Mouse (Mus musculus) C2C12 (cell line): ENCODE results near the gene Sox5. TPM values are rescaled to one million over a fixed set of nuclear protein-coding genes. Genes with fewer than 3 reads are reported as not detected.

Source experiments
- H3K27me3 ChIP-seq: one replicate; pipeline ENCODE4 v1.6.1; 2011; ENCODE audit not compliant: control insufficient read depth, insufficient read depth, insufficient read length
- H3K36me3 ChIP-seq: one replicate; pipeline ENCODE4 v1.6.1; 2011; ENCODE audit not compliant: control insufficient read depth, insufficient read depth
- H3K4me3 ChIP-seq: one replicate; pipeline ENCODE4 v1.5.1; 2011; ENCODE audit warnings: mild to moderate bottlenecking, control low read depth; ENCODE audit not compliant: poor library complexity, insufficient read depth, severe bottlenecking
- H3K79me2 ChIP-seq: one replicate; pipeline ENCODE4 v1.6.1; 2011; ENCODE audit not compliant: control insufficient read depth, insufficient read depth
- H3K79me3 ChIP-seq: one replicate; pipeline ENCODE4 v1.6.1; 2011; ENCODE audit warnings: low read depth, control low read depth
- H3ac ChIP-seq: one replicate; pipeline ENCODE3; 2011; ENCODE audit warnings: low read depth; ENCODE audit not compliant: control insufficient read depth, insufficient read length
- CEBPB ChIP-seq: IDR thresholded peaks from one replicate; pipeline ENCODE4 v1.6.1; 2011; ENCODE audit warnings: low read depth, mild to moderate bottlenecking, control low read depth, moderate library complexity
- CTCF ChIP-seq: IDR thresholded peaks from one replicate; pipeline ENCODE4 v1.5.1; 2011; ENCODE audit not compliant: control insufficient read depth, insufficient read depth, insufficient read length
- FOSL1 ChIP-seq: IDR thresholded peaks from one replicate; pipeline ENCODE4 v1.8.0; 2011; ENCODE audit warnings: mild to moderate bottlenecking, low read length; ENCODE audit not compliant: poor library complexity, insufficient read depth, severe bottlenecking
- MAX ChIP-seq: IDR thresholded peaks from one replicate; pipeline ENCODE4 v1.6.1; 2011; ENCODE audit warnings: mild to moderate bottlenecking, control low read depth
- MYOD1 ChIP-seq: IDR thresholded peaks from one replicate; pipeline ENCODE4 v1.6.1; 2011; ENCODE audit warnings: low read depth; ENCODE audit not compliant: control insufficient read depth, insufficient read length
- MYOG ChIP-seq: IDR thresholded peaks from one replicate; pipeline ENCODE4 v1.6.1; 2011; ENCODE audit not compliant: control insufficient read depth, insufficient read length; ENCODE audit errors: extremely low read depth
- USF1 ChIP-seq: IDR thresholded peaks from one replicate; pipeline ENCODE4 v1.6.1; 2011; ENCODE audit warnings: low read depth, mild to moderate bottlenecking, control low read depth, moderate library complexity
- polyA plus RNA-seq: library from polyadenylated mRNA; unstranded; fragments of >200 nt; fragmentation: generic; extraction: Trizol; gene quantifications from one replicate; pipeline ENCODE4 v1.2.1, GENCODE M21; 2012; ENCODE audit warnings: missing spikeins

Gene Sox5
- polyA plus RNA-seq, 1 experiment = 0.07 TPM

DNA sequence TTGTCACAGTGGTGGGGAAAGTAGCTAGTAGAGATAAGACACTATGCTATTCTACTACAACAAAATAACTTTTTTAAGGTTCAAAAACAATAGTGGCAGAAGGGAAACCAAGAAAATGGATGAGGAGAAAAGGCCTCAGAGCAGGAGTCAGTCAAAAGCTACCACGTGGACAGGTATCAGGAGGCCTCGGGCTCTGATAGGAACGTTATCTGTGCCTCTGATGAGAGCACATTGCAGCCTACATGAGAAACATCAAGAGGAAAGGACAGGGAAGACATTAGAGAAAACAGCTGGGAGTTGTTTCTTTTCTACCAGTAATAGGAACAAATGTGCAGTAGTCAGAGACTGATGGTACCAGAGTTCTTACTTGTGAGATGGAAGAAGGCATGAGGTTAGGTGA lies 41.4 kb downstream of the Sox5 start:
- Histone ChIP-seq H3K79me3 (no peaks in the 10 kb centered on the region), H3K27me3 (no peaks in the 10 kb centered on the region), H3ac (no peak overlapping the region), H3K36me3 (no peaks in the 10 kb centered on the region), H3K4me3 (no peak overlapping the region), H3K79me2 (no peaks in the 10 kb centered on the region)
- TF ChIP-seq FOSL1 = no peak
- no peak for TF ChIP-seq CEBPB
- no peak for TF ChIP-seq MAX
- TF ChIP-seq MYOG = no peak
- no peak for TF ChIP-seq CTCF
- no peak for TF ChIP-seq MYOD1
- TF ChIP-seq USF1 = no peak

DNA sequence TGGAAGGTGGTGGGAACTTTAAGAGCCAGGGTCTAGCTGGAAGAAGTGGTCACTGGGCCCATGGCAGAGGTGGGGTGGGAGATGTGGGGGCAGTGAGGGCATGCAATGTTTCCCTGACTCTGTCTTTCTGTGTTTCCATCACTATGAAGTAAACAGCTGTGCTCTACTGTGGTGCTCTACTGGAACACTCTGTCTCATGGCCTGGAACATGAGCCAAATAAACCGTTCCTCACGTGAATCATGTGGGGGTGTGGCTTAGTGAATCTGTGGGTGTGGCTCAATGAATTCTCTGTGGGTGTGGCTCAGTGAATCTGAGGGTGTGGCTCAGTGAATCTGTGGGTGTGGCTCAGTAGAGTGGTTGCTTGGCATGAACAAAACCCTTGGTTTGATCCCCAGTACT lies 42.0 kb downstream of the Sox5 start:
- no peaks in the 10 kb centered on the region for H3K27me3 ChIP-seq
- H3K79me3 ChIP-seq = no peaks in the 10 kb centered on the region
- no peak overlapping the region for H3K4me3 ChIP-seq
- no peak for TF ChIP-seq MAX
- TF ChIP-seq CTCF = no peak
- no peak for TF ChIP-seq MYOD1
- no peak for TF ChIP-seq FOSL1
- no peaks in the 10 kb centered on the region for H3K36me3 ChIP-seq
- no peak overlapping the region for H3ac ChIP-seq
- H3K79me2 ChIP-seq = no peaks in the 10 kb centered on the region

DNA sequence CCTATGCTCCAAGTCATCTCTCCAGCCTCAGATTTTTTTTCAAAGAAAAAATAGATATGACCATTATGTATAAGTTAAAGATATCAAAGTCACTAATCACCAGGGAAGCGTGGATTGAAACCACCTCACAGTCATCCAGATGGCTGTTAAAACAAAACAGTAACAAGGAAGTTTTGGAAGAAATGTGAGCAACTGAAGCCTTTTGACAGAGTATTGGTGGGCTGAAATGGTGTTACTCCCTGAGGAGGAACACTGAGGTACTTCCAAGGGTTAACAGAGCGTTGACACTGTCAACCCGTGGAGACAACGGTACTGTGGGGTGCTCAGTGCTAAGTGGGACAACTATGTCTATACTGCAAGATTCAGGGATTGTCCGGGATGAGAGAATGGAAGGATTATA lies 44.0 kb downstream of the Sox5 start:
- H3ac ChIP-seq = no peak overlapping the region
- no peaks in the 10 kb centered on the region for H3K79me3 ChIP-seq
- no peaks in the 10 kb centered on the region for H3K36me3 ChIP-seq

DNA sequence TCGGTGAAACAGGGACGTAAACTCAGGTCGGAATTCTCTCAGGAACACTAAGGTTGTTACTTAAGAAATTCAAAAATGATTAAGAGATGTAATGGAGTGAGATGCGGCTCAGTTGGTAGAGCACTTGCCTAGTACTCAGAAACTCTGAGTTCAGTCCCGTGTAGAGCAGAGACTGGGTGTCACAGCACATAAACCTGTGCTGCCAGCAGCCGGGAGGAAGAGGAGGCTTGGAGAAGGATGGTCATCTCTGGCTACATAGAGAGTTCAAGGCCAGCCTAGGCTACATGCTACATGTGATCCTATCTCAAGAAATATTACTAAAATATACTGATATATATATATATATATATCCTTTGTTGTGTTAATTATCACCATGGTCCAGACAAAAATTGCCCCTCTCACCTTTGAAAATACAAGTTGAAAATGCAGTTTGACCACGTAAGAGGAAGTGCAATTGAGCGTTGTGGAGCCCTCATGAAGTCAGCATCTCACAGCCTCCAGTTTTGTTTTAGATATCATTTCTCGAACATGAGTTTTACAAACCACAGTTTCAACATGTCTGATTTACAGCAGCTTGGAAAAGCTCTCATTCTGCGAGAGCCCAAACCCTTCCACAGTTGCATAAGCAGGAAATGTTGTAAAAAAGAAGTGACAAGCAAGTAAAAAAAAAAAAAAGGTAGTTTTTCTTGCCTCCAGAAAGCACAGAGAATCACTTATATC lies 50.4 kb downstream of the Sox5 start:
- no peak overlapping the region for H3K4me3 ChIP-seq
- no peak for TF ChIP-seq CEBPB
- no peak for TF ChIP-seq FOSL1
- no peak for TF ChIP-seq MYOD1
- TF ChIP-seq MYOG = no peak
- TF ChIP-seq MAX = no peak
- TF ChIP-seq USF1 = no peak
- no peak for TF ChIP-seq CTCF
- H3K36me3 ChIP-seq = no peaks in the 10 kb centered on the region
- no peak overlapping the region for H3ac ChIP-seq
- H3K27me3 ChIP-seq = no peaks in the 10 kb centered on the region
- no peaks in the 10 kb centered on the region for H3K79me2 ChIP-seq
- no peaks in the 10 kb centered on the region for H3K79me3 ChIP-seq

More for the DNA sequence above, 44.0 kb downstream of the Sox5 start:
- Histone ChIP-seq H3K79me2 (no peaks in the 10 kb centered on the region), H3K27me3 (no peaks in the 10 kb centered on the region), H3K4me3 (no peak overlapping the region)
- TF ChIP-seq MYOG (no peak), CEBPB (no peak), USF1 (no peak), FOSL1 (no peak), MYOD1 (no peak), CTCF (no peak), MAX (no peak)

DNA sequence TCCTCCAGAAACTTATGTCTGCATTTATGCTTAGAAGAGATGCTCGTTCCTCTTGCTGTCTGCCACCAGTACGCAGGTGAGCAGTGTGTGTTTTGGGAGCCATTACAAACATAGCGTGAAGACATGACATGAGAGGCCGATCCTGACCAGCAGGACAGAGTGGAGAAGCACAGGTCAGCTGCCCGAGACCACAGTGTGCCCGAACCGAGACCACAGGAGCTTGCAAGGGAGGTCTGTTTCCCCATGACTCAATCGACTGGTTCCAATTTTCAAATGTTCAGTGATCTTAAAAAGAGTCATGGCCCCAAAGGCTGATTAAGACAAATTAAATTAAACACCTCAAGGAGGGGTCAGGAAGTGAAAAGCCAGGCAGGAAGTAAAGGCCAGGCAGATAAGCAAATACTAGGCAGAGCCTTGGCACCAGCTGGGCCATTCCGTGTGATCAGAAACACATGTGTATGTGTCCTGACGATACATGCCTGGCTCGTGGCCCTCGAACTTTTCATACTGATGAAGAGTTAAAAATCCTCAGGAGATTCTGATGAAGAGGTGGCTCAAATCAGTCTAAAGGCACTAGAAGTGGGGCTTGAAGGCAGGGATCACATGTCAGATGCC lies 58.1 kb downstream of the Sox5 start:
- H3K79me2 ChIP-seq = no peaks in the 10 kb centered on the region
- no peak overlapping the region for H3ac ChIP-seq
- no peaks in the 10 kb centered on the region for H3K27me3 ChIP-seq
- H3K36me3 ChIP-seq = no peaks in the 10 kb centered on the region
- H3K79me3 ChIP-seq = no peaks in the 10 kb centered on the region
- TF ChIP-seq CTCF (no peak), MYOD1 (no peak), CEBPB (no peak), MAX (no peak), FOSL1 (no peak), USF1 (no peak), MYOG (no peak)
- H3K4me3 ChIP-seq = no peak overlapping the region
